Mouse (Mus musculus): Measurements from ENCODE around the gene Foxd2. TPM values are rescaled to one million over a fixed set of nuclear protein-coding genes. Genes with fewer than 3 reads are reported as not detected.

The Foxd2 gene
- total and polyA plus RNA-seq, 2 experiments from 2014 or later = 0.16 to 1.8 TPM

DNA sequence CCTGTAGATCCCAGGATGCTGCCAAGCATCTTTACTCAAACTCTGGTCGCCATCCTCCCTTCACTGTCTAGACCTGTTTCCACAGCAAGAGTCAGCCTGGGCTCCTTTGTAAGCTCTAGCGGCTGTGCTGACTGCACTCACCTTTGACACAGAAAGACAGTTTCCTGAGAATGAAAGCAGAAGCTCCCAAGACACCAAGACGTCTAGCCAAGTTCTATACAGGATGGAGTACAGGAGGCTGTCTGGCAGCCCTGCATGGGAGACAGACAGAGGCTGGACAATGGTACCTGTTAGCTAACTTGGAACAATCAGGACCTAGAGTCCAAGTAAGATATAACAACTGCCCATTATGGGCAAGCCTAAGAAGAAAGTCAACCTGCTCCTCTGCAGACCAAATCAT lies 8.8 kb downstream of the Foxd2 start:
- H3K4me1 ChIP-seq (ENCODE audit: insufficient read depth, low read length) = no peaks in the 10 kb centered on the region
- WGBS = 8% methylated on average over 3 of the region's 3 CpGs
- H3K27me3 ChIP-seq (ENCODE audit: insufficient read depth, low read length) = peaks cover 61% of the 10 kb centered on the region
- H3K9me3 ChIP-seq (ENCODE audit: low read length) = no peaks in the 10 kb centered on the region
- no peak overlapping the region for H3K4me3 ChIP-seq (ENCODE audit: low read length)
- DNase-seq (ENCODE audit: low spot score) (no peak), ATAC-seq (no peak)
- H3K27ac ChIP-seq = no peak overlapping the region
- H3K9ac ChIP-seq (replicated peaks; ENCODE audit: low read length) = no peak overlapping the region
- no peak for TF ChIP-seq CTCF (IDR thresholded peaks at IDR 0.05; ENCODE audit: low read depth)
- H3K4me2 ChIP-seq (ENCODE audit: low read depth, low read length) = no peak overlapping the region
- H3K36me3 ChIP-seq (ENCODE audit: insufficient read depth, low read length) = no peaks in the 10 kb centered on the region

- no peaks in the 10 kb centered on the region for H3K36me3 ChIP-seq (ENCODE audit: insufficient read depth, low read length)
- H3K27me3 ChIP-seq (ENCODE audit: insufficient read depth, low read length) = peaks cover 45% of the 10 kb centered on the region
- H3K27ac ChIP-seq = no peak overlapping the region
- WGBS = 17% methylated on average over 4 of the region's 4 CpGs
- no peaks in the 10 kb centered on the region for H3K4me1 ChIP-seq (ENCODE audit: insufficient read depth, low read length)
- no peaks in the 10 kb centered on the region for H3K9me3 ChIP-seq (ENCODE audit: low read length)
- no peak overlapping the region for H3K4me3 ChIP-seq (ENCODE audit: low read length)
- no peak overlapping the region for H3K9ac ChIP-seq (replicated peaks; ENCODE audit: low read length)
- ATAC-seq (no peak), DNase-seq (ENCODE audit: low spot score) (peak; percentile 32)
- H3K4me2 ChIP-seq (ENCODE audit: low read depth, low read length) = no peak overlapping the region
- peak; percentile 44; the same call in 1 of the 2 replicates for TF ChIP-seq CTCF (IDR thresholded peaks at IDR 0.05; ENCODE audit: low read depth)
Measured at GRCm38 (mm10) chr4:114897853-114898252, 10.8 kb downstream of the Foxd2 start.

DNA sequence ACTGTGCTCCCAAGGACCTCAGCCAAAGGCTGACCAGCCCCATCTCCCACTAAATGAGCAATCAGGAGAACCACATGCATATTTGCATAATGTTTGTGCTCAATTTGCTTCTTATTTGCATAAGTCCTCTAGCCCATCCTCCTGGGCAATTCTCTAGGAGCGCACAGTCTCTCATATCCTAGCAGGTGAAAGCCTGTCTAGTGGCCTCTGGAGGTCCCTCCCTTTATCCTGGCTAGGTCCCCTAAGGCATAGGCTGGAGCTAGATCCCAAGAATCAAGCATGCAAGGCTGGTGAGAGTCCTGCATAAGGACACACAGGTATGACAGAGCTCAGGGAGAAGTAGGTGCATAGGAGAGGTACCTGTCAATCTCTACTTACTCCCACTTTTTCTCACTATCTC lies 26.4 kb downstream of the Foxd2 start:
- Histone ChIP-seq H3K4me1 (ENCODE audit: insufficient read depth, low read length) (no peaks in the 10 kb centered on the region), H3K4me2 (ENCODE audit: low read depth, low read length) (no peak overlapping the region), H3K9ac (replicated peaks; ENCODE audit: low read length) (no peak overlapping the region), H3K36me3 (ENCODE audit: insufficient read depth, low read length) (no peaks in the 10 kb centered on the region), H3K9me3 (ENCODE audit: low read length) (no peaks in the 10 kb centered on the region), H3K27ac (no peak overlapping the region), H3K27me3 (ENCODE audit: insufficient read depth, low read length) (no peaks in the 10 kb centered on the region), H3K4me3 (ENCODE audit: low read length) (no peak overlapping the region)
- 77% methylated on average over 1 of the region's 1 CpGs for WGBS
- no peak for DNase-seq (ENCODE audit: low spot score)
- no peak for ATAC-seq
- no peak for TF ChIP-seq CTCF (IDR thresholded peaks at IDR 0.05; ENCODE audit: low read depth)

DNA sequence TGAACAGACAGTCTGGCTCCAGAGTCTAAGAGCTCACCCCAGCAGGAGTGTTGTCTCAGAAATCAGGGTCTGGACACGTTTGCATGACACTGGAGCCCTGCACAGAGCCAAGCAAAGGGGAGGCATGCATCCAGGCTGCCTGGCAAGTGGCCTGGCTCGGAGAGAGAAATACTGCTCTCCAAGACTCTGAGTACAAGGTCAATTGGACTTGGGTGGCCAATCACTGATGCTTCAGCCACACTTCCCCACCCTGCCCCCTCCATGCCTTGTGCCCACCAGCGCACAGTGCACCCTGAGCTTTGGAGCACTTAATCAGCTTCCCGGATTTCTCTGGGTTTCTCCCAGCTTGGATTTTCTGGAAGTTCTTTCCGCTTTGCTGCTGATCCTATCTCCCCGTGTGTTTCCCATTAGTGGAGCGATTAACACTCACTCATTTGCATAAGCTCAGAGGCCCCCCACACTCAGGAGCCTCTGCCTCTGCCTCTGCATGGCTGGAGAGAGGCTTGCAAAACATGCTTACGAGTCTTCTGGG lies 32.2 kb downstream of the Foxd2 start:
- H3K9me3 ChIP-seq (ENCODE audit: low read length) = no peaks in the 10 kb centered on the region
- 29% methylated on average over 8 of the region's 8 CpGs for WGBS
- H3K27me3 ChIP-seq (ENCODE audit: insufficient read depth, low read length) = no peaks in the 10 kb centered on the region
- ATAC-seq (peak; percentile 67), DNase-seq (ENCODE audit: low spot score) (peak; percentile 48)
- H3K4me2 ChIP-seq (ENCODE audit: low read depth, low read length) = no peak overlapping the region
- no peaks in the 10 kb centered on the region for H3K36me3 ChIP-seq (ENCODE audit: insufficient read depth, low read length)
- no peaks in the 10 kb centered on the region for H3K4me1 ChIP-seq (ENCODE audit: insufficient read depth, low read length)
- no peak overlapping the region for H3K9ac ChIP-seq (replicated peaks; ENCODE audit: low read length)
- H3K4me3 ChIP-seq (ENCODE audit: low read length) = no peak overlapping the region
- TF ChIP-seq CTCF (IDR thresholded peaks at IDR 0.05; ENCODE audit: low read depth) = no peak
- no peak overlapping the region for H3K27ac ChIP-seq

DNA sequence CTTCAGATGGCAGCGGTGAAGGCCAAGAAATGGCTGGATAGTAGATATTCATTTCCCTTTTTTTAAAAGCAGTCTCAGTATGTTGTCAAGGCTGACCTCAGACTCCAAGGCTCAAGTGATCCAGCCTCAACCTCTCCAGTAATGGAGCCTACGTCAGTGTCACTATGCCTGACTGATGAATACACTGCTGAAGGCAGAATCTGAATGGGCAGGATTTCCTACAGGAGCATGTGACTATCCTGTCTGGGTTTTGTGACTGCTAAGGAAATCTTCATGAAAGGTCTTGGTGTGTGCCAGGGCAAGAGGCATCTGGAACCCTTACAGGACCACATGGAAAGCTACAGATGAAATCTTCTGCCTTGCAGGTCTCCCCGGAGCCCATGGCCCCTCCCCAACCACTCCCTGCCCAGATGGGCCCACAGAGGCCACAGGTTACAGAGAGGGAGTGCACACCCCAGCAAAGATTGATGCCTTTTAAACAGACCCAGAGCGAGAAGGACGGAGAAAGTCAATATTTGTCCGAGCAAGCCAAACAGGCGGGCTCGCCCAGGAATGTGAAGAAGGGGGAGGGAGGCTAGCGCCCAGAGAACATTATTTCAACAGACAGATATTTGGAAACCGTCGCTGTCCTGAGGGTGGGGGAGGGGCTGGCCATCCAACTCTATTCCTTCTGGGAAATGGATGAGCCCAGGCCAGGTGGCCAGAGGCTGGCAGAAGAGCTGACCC lies 38.7 kb downstream of the Foxd2 start:
- ATAC-seq (no peak), DNase-seq (ENCODE audit: low spot score) (no peak)
- H3K27me3 ChIP-seq (ENCODE audit: insufficient read depth, low read length) = no peaks in the 10 kb centered on the region
- H3K27ac ChIP-seq = no peak overlapping the region
- WGBS = 60% methylated on average over 11 of the region's 11 CpGs
- no peaks in the 10 kb centered on the region for H3K9me3 ChIP-seq (ENCODE audit: low read length)
- H3K36me3 ChIP-seq (ENCODE audit: insufficient read depth, low read length) = no peaks in the 10 kb centered on the region
- no peak overlapping the region for H3K4me3 ChIP-seq (ENCODE audit: low read length)
- no peak for TF ChIP-seq CTCF (IDR thresholded peaks at IDR 0.05; ENCODE audit: low read depth)
- no peak overlapping the region for H3K9ac ChIP-seq (replicated peaks; ENCODE audit: low read length)
- H3K4me2 ChIP-seq (ENCODE audit: low read depth, low read length) = no peak overlapping the region
- H3K4me1 ChIP-seq (ENCODE audit: insufficient read depth, low read length) = no peaks in the 10 kb centered on the region

DNA sequence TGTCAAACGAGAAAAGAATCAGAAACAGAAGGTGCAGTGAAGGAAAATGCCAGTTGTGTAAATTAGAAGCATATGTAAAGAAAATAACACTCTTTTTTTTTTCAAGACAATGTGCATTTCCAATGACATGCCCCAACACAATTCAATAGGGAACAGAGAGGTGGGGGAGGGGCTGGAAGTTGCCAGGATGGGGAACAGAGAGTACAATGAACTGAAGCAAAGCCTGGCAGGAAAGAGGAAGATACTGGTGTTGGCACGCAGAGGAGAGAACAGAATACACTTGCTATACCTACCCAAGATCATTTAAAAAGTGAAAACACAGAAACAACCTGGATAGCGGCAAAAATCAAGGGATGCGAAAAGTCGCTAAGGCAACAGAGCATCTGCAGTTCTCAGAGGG lies 45.5 kb downstream of the Foxd2 start:
- WGBS = 80% methylated on average over 5 of the region's 5 CpGs
- H3K9ac ChIP-seq (replicated peaks; ENCODE audit: low read length) = no peak overlapping the region
- H3K4me3 ChIP-seq (ENCODE audit: low read length) = no peak overlapping the region
- ATAC-seq (no peak), DNase-seq (ENCODE audit: low spot score) (no peak)
- no peaks in the 10 kb centered on the region for H3K4me1 ChIP-seq (ENCODE audit: insufficient read depth, low read length)
- no peaks in the 10 kb centered on the region for H3K36me3 ChIP-seq (ENCODE audit: insufficient read depth, low read length)
- H3K9me3 ChIP-seq (ENCODE audit: low read length) = no peaks in the 10 kb centered on the region
- H3K27me3 ChIP-seq (ENCODE audit: insufficient read depth, low read length) = no peaks in the 10 kb centered on the region
- no peak overlapping the region for H3K4me2 ChIP-seq (ENCODE audit: low read depth, low read length)
- TF ChIP-seq CTCF (IDR thresholded peaks at IDR 0.05; ENCODE audit: low read depth) = no peak
- H3K27ac ChIP-seq = no peak overlapping the region

GRCm38 (mm10) chr4:114858426-114858825 lies 50.2 kb downstream of the Foxd2 start:
- 42% methylated on average over 5 of the region's 5 CpGs for WGBS
- ATAC-seq = no peak

More at GRCm38 (mm10) chr4:114858426-114858825, 50.2 kb downstream of the Foxd2 start:
- no peak overlapping the region for H3K4me2 ChIP-seq (ENCODE audit: low read depth, low read length)
- H3K4me3 ChIP-seq (ENCODE audit: low read length) = no peak overlapping the region
- TF ChIP-seq CTCF (IDR thresholded peaks at IDR 0.05; ENCODE audit: low read depth) = no peak
- H3K36me3 ChIP-seq (ENCODE audit: insufficient read depth, low read length) = no peaks in the 10 kb centered on the region
- no peaks in the 10 kb centered on the region for H3K4me1 ChIP-seq (ENCODE audit: insufficient read depth, low read length)
- no peaks in the 10 kb centered on the region for H3K9me3 ChIP-seq (ENCODE audit: low read length)
- no peak overlapping the region for H3K9ac ChIP-seq (replicated peaks; ENCODE audit: low read length)
- no peak for DNase-seq (ENCODE audit: low spot score)
- no peak overlapping the region for H3K27ac ChIP-seq
- H3K27me3 ChIP-seq (ENCODE audit: insufficient read depth, low read length) = no peaks in the 10 kb centered on the region

Other genes starting within 250 kb of the Foxd2 start
- not detected in 2 replicates for gene Gm12830, start 87.2 kb downstream of the Foxd2 start, total RNA-seq (2014; rRNA removed)
- not detected in 2 replicates for gene Gm12830, start 87.2 kb downstream of the Foxd2 start, polyA plus RNA-seq (2015; fragmentation: Nextera tagmentation; extraction: Ambion mirVana)
- not detected in 2 replicates for gene Foxe3, start 17.1 kb upstream of the Foxd2 start, total RNA-seq (2014; rRNA removed)
- not detected in 2 replicates for gene Foxe3, start 17.1 kb upstream of the Foxd2 start, polyA plus RNA-seq (2015; fragmentation: Nextera tagmentation; extraction: Ambion mirVana)
- 68.0 and 70.3 TPM in 2 replicates for gene Cmpk1, start 78.4 kb upstream of the Foxd2 start, total RNA-seq (2014; rRNA removed)
- gene Cmpk1, start 78.4 kb upstream of the Foxd2 start, polyA plus RNA-seq (2015; fragmentation: Nextera tagmentation; extraction: Ambion mirVana) = 199 and 204 TPM in 2 replicates
- 2.8 and 3.6 TPM in 2 replicates for gene Stil, start 91.3 kb upstream of the Foxd2 start, total RNA-seq (2014; rRNA removed)
- 2.3 and 2.8 TPM in 2 replicates for gene Stil, start 91.3 kb upstream of the Foxd2 start, polyA plus RNA-seq (2015; fragmentation: Nextera tagmentation; extraction: Ambion mirVana)
- gene Tal1, start 147.6 kb upstream of the Foxd2 start, total RNA-seq (2014; rRNA removed) = 18.1 and 19.4 TPM in 2 replicates
- gene Tal1, start 147.6 kb upstream of the Foxd2 start, polyA plus RNA-seq (2015; fragmentation: Nextera tagmentation; extraction: Ambion mirVana) = 1.1 and 1.6 TPM in 2 replicates
- 0.58 and 5.2 TPM in 2 replicates for gene Pdzk1ip1, start 179.8 kb upstream of the Foxd2 start, total RNA-seq (2014; rRNA removed)
- 4.2 and 4.9 TPM in 2 replicates for gene Pdzk1ip1, start 179.8 kb upstream of the Foxd2 start, polyA plus RNA-seq (2015; fragmentation: Nextera tagmentation; extraction: Ambion mirVana)
- 20.7 and 25.9 TPM in 2 replicates for gene Cyp4x1, start 225.4 kb upstream of the Foxd2 start, total RNA-seq (2014; rRNA removed)
- gene Cyp4x1, start 225.4 kb upstream of the Foxd2 start, polyA plus RNA-seq (2015; fragmentation: Nextera tagmentation; extraction: Ambion mirVana) = 9.4 and 9.7 TPM in 2 replicates